Mouse (Mus musculus): Measurements from ENCODE around the gene Cpsf6. TPM values are rescaled to one million over a fixed set of nuclear protein-coding genes. Genes with fewer than 3 reads are reported as not detected.

Gene Cpsf6
- polyA plus RNA-seq (2012; ENCODE audit: insufficient read depth, insufficient read length, low replicate concordance, missing spikeins): 57.5 and 328 TPM in 2 replicates

- H3K4me1 ChIP-seq (ENCODE audit: control insufficient read depth, insufficient read depth, low read length): peaks cover 2% of the 10 kb centered on the region; the same call in 1 of the 2 replicates
- H3K27ac ChIP-seq (ENCODE audit: insufficient read depth, low read depth, low read length): no peak within 1 kb of the TSS
- no peak for TF ChIP-seq POLR2A (IDR thresholded peaks at IDR 0.05; ENCODE audit: insufficient read depth, low read depth, low read length)
- TF ChIP-seq CTCF (IDR thresholded peaks at IDR 0.05; ENCODE audit: insufficient read depth, low read depth, low read length): no peak
- H3K4me3 ChIP-seq (ENCODE audit: insufficient read depth, low read depth, low read length): no peak within 1 kb of the TSS
- WGBS: 92% methylated on average over 6 of the region's 6 CpGs
Observed at GRCm38 (mm10) chr10:117379908-117380307, at the start of gene Cpsf6. Gene Cpsf6 (minus strand): TSS chr10:117380015.

GRCm38 (mm10) chr10:117426615-117426969 is 46.8 kb upstream of the Cpsf6 start:
- TF ChIP-seq POLR2A (IDR thresholded peaks at IDR 0.05; ENCODE audit: insufficient read depth, low read depth, low read length) (no peak), CTCF (IDR thresholded peaks at IDR 0.05; ENCODE audit: insufficient read depth, low read depth, low read length) (no peak)
- Histone ChIP-seq H3K4me1 (ENCODE audit: control insufficient read depth, insufficient read depth, low read length) (no peaks in the 10 kb centered on the region), H3K4me3 (ENCODE audit: insufficient read depth, low read depth, low read length) (no peak overlapping the region), H3K27ac (ENCODE audit: insufficient read depth, low read depth, low read length) (no peak overlapping the region)
- WGBS: 85% methylated on average over 1 of the region's 1 CpGs

GRCm38 (mm10) chr10:117425907-117426614 is 46.2 kb upstream of the Cpsf6 start:
- TF ChIP-seq POLR2A (IDR thresholded peaks at IDR 0.05; ENCODE audit: insufficient read depth, low read depth, low read length): no peak
- TF ChIP-seq CTCF (IDR thresholded peaks at IDR 0.05; ENCODE audit: insufficient read depth, low read depth, low read length): no peak
- Histone ChIP-seq H3K4me3 (ENCODE audit: insufficient read depth, low read depth, low read length) (no peak overlapping the region), H3K27ac (ENCODE audit: insufficient read depth, low read depth, low read length) (no peak overlapping the region), H3K4me1 (ENCODE audit: control insufficient read depth, insufficient read depth, low read length) (no peaks in the 10 kb centered on the region)
- 35% methylated on average over 11 of the region's 11 CpGs for WGBS

DNA sequence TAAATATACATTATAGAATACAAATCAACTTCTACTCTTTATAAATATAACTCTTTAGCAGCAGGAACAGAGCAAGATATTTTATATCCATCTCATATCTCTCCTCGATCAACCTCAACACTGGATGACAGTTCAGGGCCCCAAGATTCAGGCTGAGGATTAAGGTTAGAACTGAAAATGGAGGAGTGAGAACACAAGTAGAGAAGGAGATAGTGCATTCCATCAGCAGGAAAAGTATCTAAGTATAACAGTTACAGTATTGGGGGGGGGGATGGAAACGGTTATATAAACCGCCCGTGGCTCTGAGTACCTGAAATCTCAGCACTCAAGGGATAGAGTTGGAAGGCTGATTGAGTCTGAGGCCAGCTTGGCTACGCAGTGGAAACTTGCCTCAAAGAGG is 45.2 kb upstream of the Cpsf6 start:
- Histone ChIP-seq H3K27ac (ENCODE audit: insufficient read depth, low read depth, low read length) (no peak overlapping the region), H3K4me1 (ENCODE audit: control insufficient read depth, insufficient read depth, low read length) (no peaks in the 10 kb centered on the region), H3K4me3 (ENCODE audit: insufficient read depth, low read depth, low read length) (no peak overlapping the region)
- WGBS: 94% methylated on average over 5 of the region's 5 CpGs
- TF ChIP-seq POLR2A (IDR thresholded peaks at IDR 0.05; ENCODE audit: insufficient read depth, low read depth, low read length) (no peak), CTCF (IDR thresholded peaks at IDR 0.05; ENCODE audit: insufficient read depth, low read depth, low read length) (no peak)

- Histone ChIP-seq H3K27ac (ENCODE audit: insufficient read depth, low read depth, low read length) (no peak overlapping the region), H3K4me3 (ENCODE audit: insufficient read depth, low read depth, low read length) (no peak overlapping the region), H3K4me1 (ENCODE audit: control insufficient read depth, insufficient read depth, low read length) (no peaks in the 10 kb centered on the region)
- 93% methylated on average over 3 of the region's 3 CpGs for whole genome bisulfite sequencing
- TF ChIP-seq POLR2A (IDR thresholded peaks at IDR 0.05; ENCODE audit: insufficient read depth, low read depth, low read length) (no peak), CTCF (IDR thresholded peaks at IDR 0.05; ENCODE audit: insufficient read depth, low read depth, low read length) (no peak)
Observed at GRCm38 (mm10) chr10:117424146-117424905, 44.5 kb upstream of the Cpsf6 start.

DNA sequence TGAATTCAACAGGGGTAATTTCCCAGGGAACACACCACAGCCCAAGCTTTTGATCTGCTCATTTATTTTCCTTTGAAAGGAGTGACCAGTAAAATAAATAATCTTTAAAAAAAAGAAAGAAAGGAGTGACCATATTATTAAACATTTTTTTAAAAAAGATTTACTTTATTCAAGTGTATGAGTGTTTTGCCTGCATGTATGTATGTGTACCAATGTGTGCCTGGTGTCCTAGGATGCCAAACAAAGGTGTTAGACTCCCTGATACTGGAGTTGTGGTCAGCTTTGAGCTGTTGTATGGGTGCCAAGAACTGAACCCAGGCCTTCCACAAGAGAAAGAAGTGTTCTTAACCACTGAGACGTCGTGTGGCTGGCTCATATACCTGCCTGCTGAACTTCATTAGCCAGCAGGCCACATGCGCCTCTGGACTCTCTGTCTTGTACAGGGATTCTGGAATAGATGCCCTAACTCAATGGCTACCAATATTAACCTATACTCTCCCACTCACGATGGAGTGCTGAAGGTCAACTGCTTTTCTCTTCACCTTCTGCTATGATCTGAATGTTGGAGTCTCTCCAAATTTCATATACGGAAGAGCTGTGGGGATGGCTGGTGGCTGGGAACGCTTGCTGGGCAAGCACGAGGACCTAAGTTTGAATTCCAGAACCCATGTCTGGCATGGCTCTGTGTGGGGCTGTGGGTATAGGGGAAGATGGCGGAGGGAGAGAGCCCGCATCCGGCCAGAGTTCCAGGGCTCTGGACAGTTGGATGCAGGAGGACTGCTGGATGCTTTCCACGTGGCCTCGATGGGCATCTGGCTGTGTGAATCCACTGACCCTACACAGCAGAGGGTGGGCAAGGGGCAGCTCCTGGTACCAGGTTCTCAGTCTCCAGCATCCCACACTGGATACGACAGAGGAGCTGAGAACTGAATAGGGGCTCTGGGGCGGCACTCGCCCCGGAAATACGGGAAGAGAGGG is 43.5 kb upstream of the Cpsf6 start:
- H3K4me1 ChIP-seq (ENCODE audit: control insufficient read depth, insufficient read depth, low read length): peaks cover 6% of the 10 kb centered on the region
- no peak overlapping the region for H3K27ac ChIP-seq (ENCODE audit: insufficient read depth, low read depth, low read length)
- no peak overlapping the region for H3K4me3 ChIP-seq (ENCODE audit: insufficient read depth, low read depth, low read length)
- TF ChIP-seq CTCF (IDR thresholded peaks at IDR 0.05; ENCODE audit: insufficient read depth, low read depth, low read length) (no peak), POLR2A (IDR thresholded peaks at IDR 0.05; ENCODE audit: insufficient read depth, low read depth, low read length) (no peak)
- 92% methylated on average over 17 of the region's 17 CpGs for WGBS

DNA sequence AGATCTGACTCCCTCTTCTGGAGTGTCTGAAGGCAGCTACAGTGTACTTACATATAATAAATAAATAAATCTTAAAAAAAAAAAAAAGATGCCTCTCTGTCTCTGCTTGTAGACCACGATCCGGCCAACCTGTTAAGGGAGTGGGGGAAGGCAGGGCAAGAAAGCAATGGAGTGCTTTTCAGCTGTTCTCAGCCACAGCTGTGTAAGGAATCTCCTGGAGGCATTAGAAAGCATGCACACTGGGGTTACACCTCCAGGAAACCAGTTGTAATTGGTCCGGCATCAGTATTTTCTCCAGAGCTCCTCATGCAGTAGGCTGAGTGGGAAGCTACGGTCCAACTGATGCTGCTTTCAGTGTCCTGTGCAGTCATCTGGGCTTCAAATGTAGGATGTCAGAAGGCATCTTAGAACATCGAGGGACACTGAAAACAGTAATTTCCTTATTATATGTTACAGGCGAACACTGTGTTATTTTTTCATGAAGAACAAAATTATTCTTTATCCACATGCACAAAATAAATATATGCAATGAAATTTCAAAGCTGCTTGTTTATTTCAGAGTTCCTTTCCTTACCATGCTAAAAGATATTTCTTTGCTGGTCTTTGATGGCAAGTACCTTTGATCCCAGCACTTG is 42.5 kb upstream of the Cpsf6 start:
- H3K4me1 ChIP-seq (ENCODE audit: control insufficient read depth, insufficient read depth, low read length): peaks cover 15% of the 10 kb centered on the region
- no peak overlapping the region for H3K4me3 ChIP-seq (ENCODE audit: insufficient read depth, low read depth, low read length)
- no peak overlapping the region for H3K27ac ChIP-seq (ENCODE audit: insufficient read depth, low read depth, low read length)
- TF ChIP-seq POLR2A (IDR thresholded peaks at IDR 0.05; ENCODE audit: insufficient read depth, low read depth, low read length): no peak
- no peak for TF ChIP-seq CTCF (IDR thresholded peaks at IDR 0.05; ENCODE audit: insufficient read depth, low read depth, low read length)
- 69% methylated on average over 6 of the region's 6 CpGs for WGBS
